Mouse (Mus musculus): Measurements from ENCODE around the gene Tle1.

DNA sequence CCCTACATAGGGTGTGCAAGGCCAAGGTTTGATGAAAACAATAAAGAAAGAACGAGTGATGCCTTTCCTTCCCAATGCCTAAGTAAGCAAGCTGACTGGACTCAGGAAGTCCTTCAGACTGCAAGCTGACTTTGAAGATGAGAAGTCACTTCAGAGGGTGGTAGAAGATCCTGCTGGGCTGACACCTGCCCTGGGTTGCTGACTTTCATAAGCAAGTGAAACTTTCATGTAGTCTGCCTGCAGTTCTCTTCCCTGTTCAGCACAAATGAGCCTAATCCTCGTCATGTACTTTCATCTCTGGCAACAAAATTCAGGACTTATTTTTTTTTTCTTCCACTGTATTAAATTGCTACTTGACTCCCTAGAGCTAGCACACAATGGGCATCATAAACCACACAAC is 73.1 kb downstream of the Tle1 start:
- TF ChIP-seq CTCF (IDR thresholded peaks at IDR 0.05; ENCODE audit: insufficient read depth, low read length) (no peak), POLR2A (IDR thresholded peaks at IDR 0.05; ENCODE audit: borderline replicate concordance, extremely low read depth, low read depth, low read length) (no peak)
